Mouse (Mus musculus) right cerebral cortex, postnatal 14 days (tissue): ENCODE data around the gene Gm20605.
A peak's percentile ranks its signal among the peaks of the same experiment; 100 is the strongest.

Experiments
- DNase-seq: peaks from one replicate; pipeline ENCODE4 v3.0.0; 2022

Gm20605 gene

DNA sequence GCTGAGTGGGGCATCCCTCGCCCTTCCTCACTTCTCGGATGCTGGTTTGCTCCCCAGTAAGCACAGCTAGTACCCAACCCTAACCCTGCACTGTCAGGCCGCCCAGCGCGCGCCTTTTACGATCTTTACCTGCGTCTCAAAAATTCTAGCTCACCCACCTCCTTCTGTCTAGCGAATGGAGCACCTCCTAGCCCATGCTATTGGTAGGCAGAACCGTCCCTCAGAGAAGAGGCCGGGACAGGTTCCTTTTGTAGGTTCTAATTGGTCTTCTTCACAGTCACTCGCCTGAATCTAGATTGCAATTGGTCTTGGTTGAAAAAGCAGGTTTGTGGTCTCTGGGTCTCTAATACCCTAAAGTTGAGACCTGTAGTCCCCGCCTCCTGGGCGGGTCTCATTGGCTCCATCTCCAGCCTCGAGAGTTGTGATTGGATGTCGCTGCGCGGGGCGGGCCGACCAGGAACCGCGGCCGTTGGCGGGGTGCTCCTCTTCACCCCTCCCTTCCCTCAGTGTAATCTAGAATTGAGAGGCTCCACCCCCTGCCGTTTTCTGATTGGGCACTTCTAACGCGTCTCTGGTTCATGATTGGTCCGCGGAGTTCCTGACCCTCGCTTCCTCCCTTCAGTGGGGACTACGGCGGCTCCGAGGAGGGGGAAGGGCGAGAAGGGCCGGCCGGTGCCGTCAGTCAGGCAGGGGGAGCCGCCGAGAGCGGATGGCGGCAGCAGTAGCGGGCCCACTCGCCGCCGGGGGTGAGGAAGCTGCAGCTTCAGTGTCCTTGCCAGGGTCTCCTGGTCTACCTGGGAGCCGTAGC lies at the start of gene Gm20605, which contains the start of the genes Fbxo24 and Lrch4:
TSS of gene Gm20605 (plus strand) at position 678 of the 808 bp plus-strand sequence.
TSS of gene Fbxo24 (minus strand) at position 505 of the 808 bp plus-strand sequence.
TSS of gene Lrch4 (plus strand) at position 624 of the 808 bp plus-strand sequence.
- DNase-seq: peak; percentile 97

- no peak for DNase-seq
Measured at GRCm38 (mm10) chr5:137580246-137580645, 48.7 kb upstream of the Gm20605 start.

- DNase-seq: no peak
Measured at GRCm38 (mm10) chr5:137582702-137583101, 46.3 kb upstream of the Gm20605 start.

DNA sequence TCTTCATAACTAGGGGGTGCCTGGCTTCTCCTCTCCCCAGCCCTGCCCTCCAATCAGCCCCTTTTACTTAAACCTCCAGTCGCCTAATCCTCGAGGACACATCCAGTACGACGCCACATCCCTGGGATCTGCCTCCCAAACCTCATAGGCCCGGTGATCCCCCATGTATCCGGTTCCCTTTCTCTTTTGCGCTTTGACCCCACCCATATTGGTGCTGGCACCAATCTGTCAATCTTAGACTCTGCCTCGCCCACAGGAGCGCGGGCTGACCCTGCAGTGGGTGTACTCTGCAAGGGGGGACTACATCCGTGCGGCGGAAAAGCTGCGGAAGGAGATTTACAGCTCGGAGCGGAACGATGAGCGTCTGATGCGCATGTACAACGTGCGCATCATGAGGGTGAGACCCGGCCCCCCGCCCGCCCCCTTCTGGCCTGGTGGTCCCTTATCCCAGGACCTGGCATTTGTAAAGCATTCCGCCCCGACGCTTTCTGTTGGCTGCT lies 45.3 kb upstream of the Gm20605 start:
- peak; percentile 73 for DNase-seq

GRCm38 (mm10) chr5:137584976-137585375 lies 44.0 kb upstream of the Gm20605 start:
- DNase-seq: peak; percentile 76

DNA sequence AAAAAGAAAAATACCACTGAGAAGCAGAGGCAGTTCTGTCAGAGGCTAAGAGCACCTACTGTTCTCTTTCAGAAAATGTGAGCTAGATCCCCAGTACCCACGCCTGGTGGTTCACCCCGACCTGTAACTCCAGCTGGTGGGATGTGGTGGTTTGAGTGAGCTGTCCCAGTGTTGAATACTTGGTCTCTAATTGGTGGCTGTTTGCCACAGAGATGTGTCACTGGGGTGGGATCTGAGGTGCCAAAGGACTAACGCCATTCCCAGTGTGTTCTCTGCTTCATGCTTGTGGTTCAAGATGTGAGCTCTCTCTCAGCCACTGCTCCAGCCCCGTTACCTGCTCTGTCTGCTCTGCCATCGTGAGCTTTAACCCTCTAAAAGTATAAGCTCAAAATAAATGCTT lies 38.5 kb upstream of the Gm20605 start:
- DNase-seq: no peak

DNA sequence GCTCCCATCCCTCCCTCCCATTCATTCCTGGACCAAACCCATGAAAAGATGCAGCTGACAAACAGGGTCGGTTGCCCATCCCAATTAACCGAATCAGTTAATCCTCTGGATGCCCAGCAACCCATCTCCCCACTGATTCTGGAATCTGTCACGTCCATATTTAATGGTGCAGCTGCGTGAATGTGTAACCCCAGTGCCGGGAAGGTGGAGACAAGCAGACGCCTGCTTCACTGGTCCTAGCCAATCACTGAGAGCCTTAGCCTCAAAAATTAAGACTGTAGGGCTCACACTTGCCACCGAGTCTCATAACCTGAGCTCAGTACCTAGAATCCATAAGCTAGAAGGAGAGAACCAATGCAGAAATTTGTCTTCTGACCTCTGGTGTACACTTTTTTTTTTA lies 33.1 kb upstream of the Gm20605 start:
- DNase-seq: no peak

- no peak for DNase-seq
Measured at GRCm38 (mm10) chr5:137596601-137597261, 32.2 kb upstream of the Gm20605 start.

GRCm38 (mm10) chr5:137597625-137598024 lies 31.4 kb upstream of the Gm20605 start:
- no peak for DNase-seq

- no peak for DNase-seq
Measured at GRCm38 (mm10) chr5:137598100-137598826, 30.7 kb upstream of the Gm20605 start.

DNA sequence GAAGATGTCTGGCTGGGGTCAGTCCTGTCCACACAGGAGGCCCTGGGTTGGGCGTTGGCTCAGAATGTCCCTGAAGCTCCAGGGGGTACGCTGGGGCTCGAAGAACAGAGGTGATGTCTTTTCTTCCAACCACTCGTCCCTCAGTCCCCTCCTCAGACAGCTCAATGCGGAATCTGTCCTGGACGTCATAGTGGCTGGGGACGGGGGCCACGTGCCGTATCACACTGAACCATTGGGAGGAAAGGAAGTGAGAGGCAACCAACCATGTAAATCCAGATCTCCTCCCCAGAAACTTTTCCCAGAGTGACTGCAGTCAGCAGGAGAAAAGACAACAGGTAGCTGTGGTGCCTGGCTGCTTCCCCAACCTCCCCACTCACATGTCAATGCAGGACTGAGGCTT lies 29.4 kb upstream of the Gm20605 start:
- DNase-seq: no peak

GRCm38 (mm10) chr5:137600281-137600618 lies 28.7 kb upstream of the Gm20605 start:
- peak; percentile 18 for DNase-seq

- DNase-seq: peak; percentile 94
Measured at GRCm38 (mm10) chr5:137600619-137601364, 28.2 kb upstream of the Gm20605 start, which contains the start of gene Mospd3. Mospd3 (minus strand) TSS chr5:137601058.

DNA sequence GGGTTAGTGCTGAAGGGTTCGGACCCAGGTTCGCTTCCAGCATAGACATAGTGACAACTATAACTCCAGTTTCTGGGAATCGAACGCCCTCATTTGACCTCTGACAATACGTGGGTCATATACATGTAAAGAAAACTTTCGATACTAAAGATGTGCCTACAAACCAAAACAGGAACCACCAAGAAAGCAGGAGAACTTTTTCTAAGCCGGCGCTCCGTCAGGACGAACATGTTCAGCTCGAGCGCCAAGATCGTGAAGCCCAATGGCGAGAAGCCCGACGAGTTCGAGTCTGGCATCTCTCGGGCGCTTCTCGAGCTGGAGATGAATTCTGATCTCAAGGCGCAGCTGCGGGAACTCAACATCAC lies 27.6 kb upstream of the Gm20605 start:
- no peak for DNase-seq

GRCm38 (mm10) chr5:137607860-137608653 lies 20.9 kb upstream of the Gm20605 start:
- no peak for DNase-seq

DNA sequence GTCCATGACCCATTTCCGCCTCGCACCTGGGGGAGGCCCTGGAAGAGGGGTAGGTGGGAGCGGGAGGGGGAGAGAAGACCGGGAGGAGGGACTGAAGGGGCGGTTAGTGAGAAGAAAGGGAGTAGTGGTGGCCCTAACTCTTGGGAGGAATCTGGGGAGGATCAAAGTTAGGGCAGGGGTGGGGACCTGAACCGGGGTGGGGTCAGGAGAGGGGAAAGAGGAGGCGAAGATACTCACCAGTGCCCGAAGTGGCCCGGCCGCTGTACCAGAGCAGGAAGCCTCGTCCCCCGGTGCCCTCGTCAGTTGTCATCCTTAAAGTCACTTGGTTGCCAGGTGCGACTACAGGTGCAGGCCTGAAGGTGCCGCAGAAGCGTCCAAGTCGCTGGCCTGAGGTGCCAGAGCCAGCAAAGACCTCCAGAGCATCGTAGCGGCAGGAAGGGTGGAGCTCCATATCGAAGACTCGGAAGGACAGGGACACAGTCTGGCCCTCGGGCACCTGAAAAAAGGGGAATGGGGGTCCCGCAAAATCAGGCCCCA lies 20.3 kb upstream of the Gm20605 start:
- no peak for DNase-seq

- no peak for DNase-seq
Measured at GRCm38 (mm10) chr5:137609292-137609691, 19.7 kb upstream of the Gm20605 start.

GRCm38 (mm10) chr5:137610056-137610455 lies 18.9 kb upstream of the Gm20605 start:
- DNase-seq: no peak

DNA sequence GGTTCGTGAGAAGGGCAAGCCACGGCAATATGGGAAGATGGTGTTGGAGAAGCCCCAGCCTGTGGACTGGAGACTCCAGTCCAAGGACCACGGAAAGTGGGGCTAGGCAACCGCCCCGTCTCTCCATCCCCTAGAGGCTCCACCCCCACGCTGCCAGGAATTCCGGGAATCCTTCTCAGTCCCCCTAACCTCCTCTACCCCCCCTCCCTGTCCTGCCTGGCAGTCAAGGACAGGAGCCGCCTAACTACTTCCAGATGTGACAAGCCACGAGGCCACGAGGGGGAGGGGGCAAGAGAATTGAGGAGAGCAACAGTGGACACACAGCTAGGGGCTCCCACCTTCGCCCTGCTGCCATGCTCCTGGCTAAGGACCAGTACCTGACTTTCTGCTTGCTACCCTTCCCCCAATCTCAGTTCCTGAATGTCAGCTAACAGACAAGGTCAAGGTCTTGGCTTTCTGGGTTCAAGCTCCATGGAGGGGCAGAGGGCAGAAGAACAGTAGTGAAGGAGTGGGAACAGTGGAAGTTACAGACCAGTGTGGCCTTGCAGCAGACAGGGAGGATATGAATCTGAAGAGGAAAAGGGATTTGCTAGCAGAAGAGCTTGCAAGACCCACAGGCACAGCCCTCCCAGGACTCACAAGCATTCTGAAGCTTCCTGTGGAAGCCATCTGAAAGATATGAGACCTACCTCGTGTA lies 18.3 kb upstream of the Gm20605 start:
- no peak for DNase-seq

GRCm38 (mm10) chr5:137611245-137611602 lies 17.8 kb upstream of the Gm20605 start:
- DNase-seq: no peak

GRCm38 (mm10) chr5:137613076-137613475 lies 15.9 kb upstream of the Gm20605 start:
- no peak for DNase-seq
